Mouse (Mus musculus) adrenal gland (tissue): ENCODE results near the gene Ncaph2.

Experiments
- intact Hi-C: fragments of 180-260 bp; cut with DNase I; formaldehyde crosslinking; loops from one replicate; pipeline ENCODE4 v1.15.1; 2025

The Ncaph2 gene

DNA sequence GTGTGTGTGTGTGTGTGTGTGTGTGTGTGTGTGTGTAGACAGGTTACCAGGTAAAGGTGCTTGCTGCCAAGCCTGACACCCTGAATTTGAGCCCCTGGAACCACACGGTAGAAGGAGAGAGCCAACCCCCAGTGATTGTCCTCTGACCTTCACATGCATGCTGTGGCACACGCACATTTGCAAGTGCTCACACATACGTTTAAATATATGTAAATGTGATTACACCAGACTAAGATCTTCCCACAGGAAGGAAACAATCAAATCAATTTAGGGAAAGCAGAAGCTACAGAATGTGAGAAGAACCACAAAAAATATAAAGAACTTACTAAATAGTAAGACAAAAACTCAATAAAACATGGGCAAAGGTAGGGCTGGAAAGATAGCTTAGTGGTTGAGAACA is 15.4 kb upstream of the Ncaph2 start:
- intact Hi-C loops: no loop called here

DNA sequence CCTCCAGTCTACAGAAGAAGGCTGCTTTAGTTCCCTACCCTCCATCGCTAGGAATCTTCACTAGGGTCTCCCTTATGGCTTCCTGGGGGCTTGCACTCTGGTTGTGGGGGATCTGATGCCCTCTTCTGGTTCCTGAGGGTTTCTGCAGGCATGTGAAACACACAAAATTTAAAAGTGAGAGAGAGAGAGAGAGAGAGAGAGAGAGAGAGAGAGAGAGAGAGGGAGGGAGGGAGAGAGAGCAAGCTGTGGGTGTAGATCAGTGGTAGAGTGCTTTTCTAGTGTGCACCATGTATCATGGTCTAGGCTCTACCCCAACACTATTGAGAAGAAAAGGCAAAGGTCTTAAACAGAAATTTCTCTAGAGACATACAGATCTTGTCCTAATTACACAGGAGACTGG is 13.8 kb upstream of the Ncaph2 start:
- intact Hi-C loops: no loop called here

DNA sequence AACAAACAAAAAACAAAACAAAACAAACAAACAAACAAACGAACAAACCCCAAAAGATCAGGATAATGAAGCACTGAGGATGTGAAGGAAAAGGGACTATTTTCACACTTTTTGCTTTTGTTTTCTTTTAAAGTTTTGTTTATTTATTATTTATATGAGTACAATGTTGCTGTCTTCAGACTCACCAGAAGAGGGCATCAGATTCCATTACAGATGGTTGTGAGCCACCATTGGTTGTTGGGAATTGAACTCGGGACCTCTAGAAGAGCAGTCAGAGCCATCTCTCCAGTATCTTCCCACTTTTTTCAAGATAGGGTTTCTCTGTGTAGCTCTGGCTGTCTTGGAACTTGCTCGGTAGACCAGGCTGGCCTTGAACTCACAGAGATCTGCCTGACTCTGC is 12.2 kb upstream of the Ncaph2 start:
- intact Hi-C loops: no loop called here

DNA sequence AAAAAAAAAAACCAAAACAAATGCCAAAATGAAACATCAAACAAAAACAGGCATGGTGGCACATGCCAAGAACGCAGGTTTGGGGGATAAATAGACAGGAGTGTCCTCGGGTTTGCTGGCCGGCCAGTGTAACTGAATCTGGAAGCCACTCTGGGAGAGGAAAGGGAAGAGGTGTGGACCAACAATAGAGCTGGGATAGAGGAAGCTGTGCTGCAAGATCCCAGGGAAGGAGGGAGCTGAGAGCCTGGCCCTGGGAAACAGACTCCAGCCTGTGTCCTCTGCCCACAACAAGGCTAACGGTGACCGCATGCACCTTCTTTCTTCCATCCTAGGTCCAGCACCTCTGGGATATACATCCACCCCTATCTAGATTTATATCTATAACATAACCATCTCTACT is 5.1 kb upstream of the Ncaph2 start:
- intact Hi-C loops: no loop called here

DNA sequence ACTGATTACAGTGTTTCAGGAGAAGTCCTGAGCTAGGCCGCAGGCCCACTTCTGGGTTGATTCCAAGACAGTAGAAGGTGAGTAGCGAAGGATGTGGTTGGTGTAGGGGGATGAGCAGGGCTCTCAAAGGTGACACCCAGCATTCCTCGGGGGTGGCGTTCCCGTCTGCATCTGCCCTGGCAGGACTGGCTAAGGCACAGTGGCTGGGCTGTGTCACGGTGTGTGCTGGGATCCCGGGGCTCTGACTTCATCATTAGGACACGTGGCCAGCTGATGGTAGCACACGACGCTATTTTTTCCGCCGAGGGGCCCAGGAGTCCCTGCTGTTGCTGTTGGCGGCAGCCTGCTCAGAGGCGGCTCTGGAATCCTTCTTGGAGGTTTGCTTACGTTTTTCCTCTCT is 4.2 kb upstream of the Ncaph2 start:
- intact Hi-C loops: no loop called here

DNA sequence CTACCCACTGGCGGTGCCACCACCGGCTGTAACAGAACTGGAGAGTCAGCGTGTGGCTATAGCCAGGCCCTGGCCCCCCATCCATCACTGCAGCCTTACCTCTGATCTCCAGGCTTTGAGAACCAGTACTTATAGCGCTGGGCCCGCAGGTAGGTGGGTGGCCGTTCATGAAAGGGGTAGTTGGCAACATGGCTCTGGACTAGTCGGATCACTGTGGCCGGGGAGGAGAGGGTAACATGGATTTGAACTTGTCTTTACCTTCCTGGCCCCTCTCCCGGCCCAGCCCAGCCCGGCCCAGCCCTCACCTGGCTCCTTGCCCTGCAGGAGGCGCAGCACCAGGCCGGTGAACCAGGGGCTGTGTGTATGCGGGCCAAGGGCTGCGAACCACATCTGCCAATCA is 3.5 kb upstream of the Ncaph2 start:
- intact Hi-C loops: no loop called here

DNA sequence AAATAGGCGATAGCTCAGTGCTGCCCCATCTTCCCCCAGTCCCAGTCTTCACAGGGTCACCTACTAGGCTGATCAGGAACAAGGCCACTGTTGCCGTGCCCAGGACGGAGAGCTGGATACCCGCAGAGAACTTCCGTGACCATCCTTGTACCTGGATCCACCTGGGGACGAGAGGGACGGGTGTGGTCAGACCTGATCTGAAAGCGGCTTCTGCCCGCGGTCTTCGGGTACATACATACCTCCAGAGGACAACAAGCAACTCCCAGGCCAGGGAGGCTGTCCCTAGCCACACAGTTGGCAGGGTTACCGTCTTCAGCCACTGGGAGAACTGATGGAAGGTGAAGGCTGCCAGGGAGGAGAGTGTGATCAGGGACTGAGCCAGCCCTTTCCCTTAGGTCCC is 2.7 kb upstream of the Ncaph2 start:
- intact Hi-C loops: no loop called here

DNA sequence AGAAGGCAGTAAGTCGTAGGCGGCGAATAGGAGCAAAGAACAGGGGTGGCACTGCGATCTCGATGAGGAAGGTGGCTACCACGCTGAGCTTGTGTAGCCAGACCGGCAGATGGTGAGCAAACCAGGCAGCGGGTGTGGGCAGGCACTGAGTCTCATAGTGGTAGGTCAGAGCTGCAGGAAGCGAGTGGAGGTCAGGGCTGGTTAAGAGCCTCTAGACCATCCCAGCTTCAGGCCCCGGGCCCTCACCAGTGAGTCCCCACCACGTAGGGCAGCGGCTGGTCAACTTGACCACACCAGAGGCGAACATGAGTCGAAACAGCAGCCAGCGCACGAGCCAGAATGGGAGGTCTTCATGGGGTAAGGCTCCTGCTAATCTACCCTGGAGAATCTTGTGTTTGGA is 1.7 kb upstream of the Ncaph2 start:
- intact Hi-C loops: no loop called here

DNA sequence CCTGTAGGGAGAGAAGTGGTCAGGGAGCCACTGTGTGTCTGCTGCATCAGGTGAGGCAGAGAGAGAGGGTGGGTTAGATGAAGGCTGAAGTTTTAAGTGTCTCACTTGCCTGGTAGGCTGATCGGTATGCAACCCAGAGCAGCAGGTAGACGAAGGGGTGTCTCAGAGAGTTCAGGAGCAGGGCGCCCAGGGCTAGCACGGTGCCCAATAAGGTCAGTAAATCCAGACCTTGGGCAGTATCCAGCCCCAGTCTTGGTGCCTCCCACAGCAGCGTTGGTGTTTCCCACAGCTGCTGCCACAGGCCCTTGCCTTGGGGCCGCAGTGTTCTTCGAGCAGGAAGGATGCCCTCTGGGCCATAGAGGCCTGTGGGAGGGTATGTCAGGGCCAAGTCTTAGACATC is 1.1 kb upstream of the Ncaph2 start:
- intact Hi-C loops: no loop called here

DNA sequence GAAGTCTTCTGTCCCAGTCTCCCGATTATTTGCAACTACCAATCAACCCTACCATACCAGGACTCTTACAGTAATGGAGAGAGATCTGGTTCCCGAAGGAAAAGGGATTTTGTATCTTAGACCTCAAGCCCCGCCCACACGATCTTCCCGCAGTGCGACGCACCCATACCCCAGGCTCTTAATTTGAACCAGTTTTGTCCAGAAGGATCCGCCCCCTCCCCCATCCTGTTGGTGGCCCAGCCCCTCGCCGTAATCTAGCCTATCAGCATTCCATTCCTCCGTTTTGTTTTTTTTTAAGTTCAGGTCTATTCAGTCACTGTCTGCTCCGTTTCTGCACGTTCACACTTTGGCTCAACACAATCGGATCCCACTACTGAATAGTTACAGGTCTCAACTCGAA is 853 bp downstream of the Ncaph2 start:
- intact Hi-C loops: no loop called here

DNA sequence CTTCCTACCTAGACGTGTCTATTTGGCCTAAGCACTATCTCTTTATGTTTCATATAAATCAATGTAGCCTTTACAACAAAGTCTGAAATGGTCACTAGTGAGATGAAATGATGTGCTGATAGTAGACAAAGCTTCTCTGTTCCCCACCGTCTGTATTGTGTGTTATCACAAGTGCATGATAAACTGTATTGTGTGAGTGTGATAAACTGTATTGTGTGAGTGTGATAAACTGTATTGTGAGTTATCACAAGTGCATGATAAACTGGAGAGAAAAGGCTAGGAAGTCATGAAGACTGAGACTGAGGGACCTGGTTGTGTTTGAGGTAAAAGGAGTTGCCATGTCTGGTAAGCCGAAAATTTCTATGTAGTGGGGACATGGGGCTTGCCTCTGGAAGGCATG is 3.3 kb downstream of the Ncaph2 start:
- intact Hi-C loops: no loop called here

DNA sequence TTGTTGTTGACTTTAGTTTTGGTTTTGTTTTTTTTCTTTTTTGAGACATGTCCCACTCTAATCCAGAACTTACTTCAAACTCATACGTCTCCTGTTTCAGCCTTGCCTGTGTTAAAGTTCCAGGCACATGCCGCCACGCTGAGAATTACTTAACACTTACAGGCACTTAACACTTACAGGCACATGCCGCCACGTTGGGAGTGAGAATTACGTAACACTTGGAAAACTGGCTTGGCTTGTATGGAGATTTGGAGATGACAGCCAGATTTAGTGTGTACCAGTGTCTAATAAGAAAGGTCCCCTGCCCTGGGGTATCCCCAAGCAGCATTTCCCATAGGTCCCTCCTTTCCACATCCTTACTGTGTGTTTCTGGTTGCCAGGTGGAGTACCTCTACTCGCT is 7.5 kb downstream of the Ncaph2 start:
- intact Hi-C loops: no loop called here

DNA sequence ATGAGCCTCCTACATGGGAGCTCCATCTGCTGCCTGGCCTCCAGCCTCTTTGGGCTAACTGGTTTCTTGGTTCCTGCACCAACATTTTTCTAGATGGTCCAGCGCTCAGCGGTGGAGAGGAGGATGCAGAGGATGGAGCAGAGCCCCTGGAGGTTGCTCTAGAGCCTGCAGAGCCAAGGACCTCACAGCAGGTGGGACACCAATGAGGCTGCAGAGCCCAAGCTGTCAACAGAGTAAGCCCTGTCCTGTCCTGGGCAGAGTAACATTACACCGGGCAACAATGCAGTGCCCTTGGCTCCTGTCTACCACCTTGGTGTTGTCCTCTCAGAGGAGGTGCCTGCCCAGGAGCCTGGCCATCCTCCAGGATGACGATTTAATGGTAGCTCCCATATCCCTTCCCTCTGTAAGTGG is 9.6 kb downstream of the Ncaph2 start:
- intact Hi-C loops: no loop called here

DNA sequence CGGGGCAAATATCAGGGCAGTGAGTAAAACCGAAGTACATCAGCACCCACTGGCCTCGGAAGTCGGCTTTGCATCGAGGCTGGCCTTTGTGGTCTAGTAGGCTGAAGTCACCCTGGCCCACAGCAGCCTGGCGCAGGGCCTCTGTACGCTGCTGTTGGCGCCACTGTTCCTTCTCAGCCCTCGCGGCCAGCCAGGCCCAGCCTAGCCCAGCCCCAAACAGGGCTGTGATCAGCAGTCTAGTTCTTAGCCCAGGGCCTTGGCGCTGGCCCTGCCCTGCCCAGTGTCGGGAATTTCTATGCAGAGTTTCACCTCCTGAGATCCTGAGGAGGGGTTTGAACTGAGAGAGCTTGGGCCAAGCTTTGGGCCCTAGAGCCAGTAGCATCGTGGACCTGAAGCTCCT is 16.5 kb downstream of the Ncaph2 start:
- intact Hi-C loops: no loop called here

DNA sequence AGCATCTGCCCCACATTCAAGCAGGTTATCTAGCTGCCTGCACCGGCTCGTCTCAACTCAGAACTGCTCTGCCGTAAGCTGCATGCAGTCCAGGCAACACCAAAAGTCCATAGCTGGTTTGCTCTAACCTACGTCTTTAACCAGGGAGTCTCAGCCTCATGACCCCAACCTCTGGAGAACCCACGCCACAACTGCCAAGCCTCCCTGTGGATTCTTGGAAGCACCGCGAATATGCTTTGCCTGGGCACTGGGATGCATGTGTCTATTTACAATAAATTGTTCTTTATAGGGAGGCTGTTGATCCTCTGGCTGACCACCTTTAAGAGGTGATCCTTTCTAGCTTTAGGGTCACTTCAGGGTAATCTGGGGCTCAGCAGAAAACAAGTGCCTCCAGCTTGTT is 17.0 kb downstream of the Ncaph2 start:
- intact Hi-C loops: no loop called here

DNA sequence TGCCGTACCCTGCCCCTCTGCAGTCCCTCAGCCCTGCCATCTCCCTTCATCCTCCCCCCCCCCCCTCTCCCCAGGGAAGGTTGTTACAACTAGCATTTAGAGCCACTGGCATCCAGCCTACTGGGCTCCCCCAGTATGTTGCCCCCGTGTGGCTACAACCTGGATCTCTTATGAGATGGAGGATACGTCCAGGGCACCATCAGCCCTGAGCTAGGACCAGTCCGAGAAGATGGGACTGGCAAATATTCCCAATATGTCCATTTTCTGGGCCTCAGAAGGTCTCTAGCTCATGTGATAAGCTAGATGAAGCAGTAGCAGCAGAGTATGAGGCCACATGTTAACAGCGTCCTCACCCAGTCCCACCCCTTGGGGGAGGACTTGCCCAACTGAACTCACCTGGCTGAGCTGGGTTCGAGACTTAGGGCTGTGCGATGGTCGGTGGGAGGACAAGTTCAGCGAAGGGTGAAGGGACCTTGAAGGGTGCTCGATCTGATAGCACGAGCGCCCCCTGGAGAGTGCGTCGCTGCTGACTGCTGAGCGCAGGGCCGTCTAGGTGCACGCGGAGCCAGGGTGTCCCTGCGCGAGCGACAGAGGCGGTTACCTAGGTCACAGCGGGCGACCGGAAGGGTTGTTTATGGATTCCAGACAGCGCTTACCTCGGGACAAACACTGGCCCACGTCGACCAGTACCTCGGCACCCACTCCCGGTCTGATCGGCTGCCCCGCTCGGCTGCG is 17.7 kb downstream of the Ncaph2 start:
- intact Hi-C loops: no loop called here

DNA sequence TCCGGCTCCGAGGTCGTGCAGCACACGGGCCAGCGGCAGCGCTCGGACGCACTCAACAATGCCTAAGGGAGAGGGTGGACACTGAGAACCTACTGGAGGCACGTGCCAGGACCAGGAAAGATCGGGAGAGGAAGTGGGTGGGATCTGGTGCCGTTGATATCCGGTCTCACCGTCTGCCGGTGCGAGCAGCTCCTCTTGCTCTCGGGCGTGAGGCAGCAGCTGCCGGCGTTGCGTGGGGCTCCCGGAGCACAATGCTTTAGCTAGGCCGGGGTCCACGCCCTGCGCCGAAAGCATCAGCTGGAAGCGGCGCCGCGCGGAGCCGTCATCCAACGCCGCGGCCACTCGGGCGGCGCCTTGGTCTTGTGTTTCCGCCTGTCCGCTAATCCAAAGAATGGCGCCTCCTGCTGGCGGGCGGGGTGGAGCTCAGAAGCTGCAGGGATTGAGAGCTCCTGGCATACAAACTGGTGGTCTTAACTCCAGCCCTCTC is 18.3 kb downstream of the Ncaph2 start, which contains the start of gene Sco2:
Gene Sco2, minus strand, starts transcription at position 85 of the 487 bp plus-strand sequence.
- intact Hi-C loops: no loop called here

DNA sequence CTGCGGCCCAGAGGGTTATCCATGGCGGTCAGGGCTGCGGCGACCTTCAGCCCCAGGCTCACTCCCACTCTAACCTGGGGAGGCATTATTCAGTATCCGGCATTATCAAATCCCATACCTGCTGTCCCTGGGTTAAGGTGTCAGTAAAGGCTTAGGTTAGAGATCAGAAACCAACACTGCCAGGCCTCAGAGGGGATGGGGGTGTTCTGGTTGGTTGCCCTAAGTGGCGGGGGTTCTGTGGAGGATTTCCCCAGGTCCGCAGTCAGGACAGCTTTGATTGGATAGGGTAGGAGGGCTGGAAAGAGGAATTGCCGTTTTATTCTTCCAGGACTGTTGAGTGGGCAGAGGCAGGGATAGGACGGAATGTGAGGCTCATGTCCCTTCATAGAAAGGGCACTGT is 18.8 kb downstream of the Ncaph2 start:
- intact Hi-C loops: no loop called here

DNA sequence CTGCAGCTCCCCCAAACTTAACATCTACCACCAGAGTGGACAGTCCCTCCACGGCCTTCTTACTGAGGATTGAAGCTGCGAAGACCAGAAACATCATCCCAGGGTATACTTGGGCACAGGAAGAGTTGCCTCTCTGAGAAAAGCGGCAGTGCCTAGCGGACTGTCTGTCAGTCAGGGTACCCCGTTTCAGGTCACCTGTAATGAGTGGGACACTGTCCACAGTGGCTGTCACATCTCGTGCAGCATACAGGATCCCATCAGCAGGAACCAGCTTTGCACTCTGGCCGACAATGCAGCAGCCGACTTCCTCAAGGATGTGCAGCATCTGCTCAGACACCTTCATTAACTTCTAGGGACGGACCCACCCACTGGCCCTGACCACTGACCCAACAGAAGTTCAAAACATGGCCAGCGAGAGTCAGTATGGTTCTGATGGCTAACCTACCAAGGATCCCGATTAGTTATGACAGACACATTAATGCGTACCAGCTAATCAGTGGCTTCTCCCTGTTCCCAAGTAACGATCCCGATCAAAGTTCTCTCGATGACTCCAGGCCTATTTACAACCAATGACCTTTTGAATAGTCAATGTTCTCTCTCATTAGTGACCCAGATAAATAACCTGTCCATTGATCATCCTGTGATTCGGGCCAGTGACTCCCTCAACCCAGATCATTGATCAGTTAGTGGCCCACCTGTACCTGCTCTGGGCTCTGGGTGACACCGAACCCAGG is 19.4 kb downstream of the Ncaph2 start:
- intact Hi-C loops: loop anchor here (5.0 kb wide), 1 partner anchor 57 kb away; no protein-coding TSS in a partner anchor

DNA sequence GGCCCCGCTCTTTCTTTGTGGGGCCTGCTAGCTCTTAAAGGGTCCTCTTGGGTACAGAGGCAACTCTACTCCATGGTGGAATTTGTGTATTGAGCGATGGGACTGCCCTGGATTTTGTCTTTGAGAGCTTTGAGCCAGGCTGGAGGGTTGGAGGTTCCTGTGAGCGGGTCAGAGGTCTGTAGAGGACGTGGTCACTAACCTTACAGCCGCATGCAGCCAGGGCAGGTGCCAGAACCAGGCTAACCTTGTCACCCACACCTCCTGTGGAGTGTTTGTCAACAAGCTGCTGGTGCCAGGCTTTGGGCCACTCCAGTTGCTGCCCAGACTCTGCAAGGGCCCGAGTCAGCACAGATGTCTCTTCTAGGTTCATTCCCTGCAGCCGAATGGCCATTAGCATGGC is 20.5 kb downstream of the Ncaph2 start:
- intact Hi-C loops: loop anchor here (5.0 kb wide), 1 partner anchor 56 kb away; no protein-coding TSS in a partner anchor

DNA sequence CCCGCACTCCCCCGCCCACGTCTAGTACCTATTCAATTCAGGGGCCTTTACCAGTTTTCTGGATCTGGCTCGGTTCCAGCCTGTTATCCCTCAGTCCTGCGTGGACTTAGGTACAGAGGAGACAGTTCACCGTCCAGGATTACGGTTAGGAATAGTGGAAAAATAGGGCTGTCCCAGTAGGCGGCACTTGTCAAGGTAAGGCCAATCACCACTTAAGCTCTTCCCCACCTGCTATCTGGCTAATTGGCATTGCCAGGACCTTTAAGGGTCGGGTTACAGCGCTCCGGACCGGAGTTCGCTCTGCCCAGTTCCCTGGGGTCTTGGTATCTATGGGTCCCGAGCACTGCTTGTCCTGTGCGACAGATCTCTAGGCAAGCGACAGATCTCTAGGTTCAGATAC is 21.4 kb downstream of the Ncaph2 start, which contains the start of gene Tymp:
Gene Tymp, minus strand, starts transcription at position 83 of the 400 bp plus-strand sequence.
- intact Hi-C loops: loop anchor here (5.0 kb wide), 1 partner anchor 55 kb away; no protein-coding TSS in a partner anchor

DNA sequence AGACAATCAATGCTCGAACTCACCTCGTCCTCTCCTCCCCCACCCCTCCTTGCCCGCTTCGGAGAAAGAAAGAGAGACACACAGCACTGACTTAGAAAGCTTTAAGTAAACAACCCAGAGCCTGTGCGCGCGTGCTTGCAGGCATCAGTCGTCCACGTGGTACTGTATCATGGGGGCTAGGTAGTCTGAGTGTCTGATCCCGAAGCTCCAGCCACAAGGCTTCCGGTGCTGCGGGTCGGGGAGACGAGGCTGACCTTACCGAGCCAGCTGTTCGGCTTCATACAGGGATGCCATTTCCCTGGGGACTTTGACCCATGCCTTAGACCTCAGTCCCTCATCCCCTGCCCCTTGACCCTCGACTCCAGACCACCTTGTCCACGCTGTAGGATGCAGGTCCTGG is 21.8 kb downstream of the Ncaph2 start:
- intact Hi-C loops: loop anchor here (5.0 kb wide), 1 partner anchor 55 kb away; no protein-coding TSS in a partner anchor
